In the genomic region with DNA sequence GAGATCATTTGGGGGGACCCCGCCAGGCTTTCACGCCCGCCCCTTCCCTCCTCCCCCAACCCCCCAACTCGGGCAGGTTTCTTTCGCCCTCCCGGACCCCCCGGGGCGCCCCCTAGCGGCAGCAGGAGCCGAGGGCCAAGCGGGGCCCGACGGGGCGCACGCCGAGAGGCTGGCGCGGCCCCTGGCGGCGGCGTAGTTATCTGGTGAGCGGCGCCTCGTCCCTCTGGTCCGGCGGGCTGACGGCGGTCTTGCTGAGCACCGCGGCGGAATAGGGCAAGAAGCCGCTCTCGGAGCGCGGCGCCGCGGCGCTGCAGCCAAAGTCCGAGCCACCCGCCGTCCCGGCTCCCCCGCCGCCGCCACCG, we compare ENCODE assay signal across 8 mouse cellular contexts. TPM values are rescaled to one million over a fixed set of nuclear protein-coding genes. Genes with fewer than 3 reads are reported as not detected.
A peak's percentile ranks its signal among the peaks of the same experiment; 100 is the strongest.
DNase-seq lines count a peak whose midpoint lies in the region; ATAC-seq lines count a peak whose summit lies in the region.

No protein-coding gene starts in this region.

- no peaks in the 10 kb centered on the region for H3K9me3 ChIP-seq in limb, embryonic 10.5 days (replicated peaks)
- no peaks in the 10 kb centered on the region for H3K9me3 ChIP-seq in midbrain, embryonic 13.5 days

- H3K27ac ChIP-seq in limb, embryonic 10.5 days, result peak overlapping the region; percentile 72
- peak overlapping the region; percentile 44 for H3K27ac ChIP-seq in midbrain, embryonic 13.5 days

- 1% methylated on average over 47 of the region's 47 CpGs for WGBS in limb, embryonic 10.5 days
- WGBS in midbrain, embryonic 13.5 days, result under 1% methylated on average over 20 of the region's 47 CpGs

- H3K27me3 ChIP-seq in limb, embryonic 10.5 days (ENCODE audit: low read depth, poor library complexity, severe bottlenecking), result peaks cover 98% of the 10 kb centered on the region
- peaks cover 86% of the 10 kb centered on the region for H3K27me3 ChIP-seq in midbrain, embryonic 13.5 days

- peak overlapping the region; percentile 51 for H3K4me2 ChIP-seq in midbrain, embryonic 13.5 days (replicated peaks)

- peaks cover 43% of the 10 kb centered on the region for H3K4me1 ChIP-seq in limb, embryonic 10.5 days
- peaks cover 10% of the 10 kb centered on the region for H3K4me1 ChIP-seq in midbrain, embryonic 13.5 days (replicated peaks)

- DNase-seq in heart, adult 11 months, result peak; percentile 85
- no peak for DNase-seq in heart, postnatal 36 days
- peak; percentile 79 for DNase-seq in ZHBTc4 (ENCODE audit: low read depth, low spot score)
- peak; percentile 50 to 57 for DNase-seq in gastrocnemius, postnatal 4 days (ENCODE audit: low spot score in 2 of 2)
- peak; percentile 72 for DNase-seq in limb, embryonic 10.5 days (ENCODE audit: low spot score)

- H3K36me3 ChIP-seq in limb, embryonic 10.5 days, result no peaks in the 10 kb centered on the region
- no peaks in the 10 kb centered on the region for H3K36me3 ChIP-seq in midbrain, embryonic 13.5 days

- H3K9ac ChIP-seq in midbrain, embryonic 13.5 days (replicated peaks), result peak overlapping the region; percentile 39; the same call in 1 of the 2 replicates

- ATAC-seq in midbrain, embryonic 13.5 days, result peak; percentile 58
- no peak for ATAC-seq in activated CD4-positive, CD25-positive, alpha-beta regulatory T cell, adult 4 months
- no peak for ATAC-seq in cerebellum, adult (ENCODE audit: insufficient number of reproducible peaks, low FRiP score, low TSS enrichment)

- peak overlapping the region; percentile 51 for H3K4me3 ChIP-seq in limb, embryonic 10.5 days
- peak overlapping the region; percentile 39 for H3K4me3 ChIP-seq in midbrain, embryonic 13.5 days (replicated peaks)

- intact Hi-C loops in heart, postnatal 36 days (cut with DNase I), result no loop called here

RNA-seq across cellular contexts. Expression of a gene that starts 4.0 kb away (rescaled TPM):
- total RNA-seq in heart, postnatal 36 days (2021), result not detected
- under 1 TPM in 1 of 2 experiments, not detected in 1; 0.05 TPM for total RNA-seq in gastrocnemius, postnatal 4 days (2021)
- 0.84 TPM in 1 of 2 replicates, not detected in the other for polyA plus RNA-seq in limb, embryonic 10.5 days (2016; fragmentation: Nextera tagmentation; extraction: Ambion mirVana)
- polyA plus RNA-seq in midbrain, embryonic 13.5 days (2015; fragmentation: Nextera tagmentation; extraction: Ambion mirVana), result 0.62 and 0.89 TPM in 2 replicates
- polyA plus RNA-seq in activated CD4-positive, CD25-positive, alpha-beta regulatory T cell, adult 4 months (2017; shearing (Covaris generic)), result not detected

RNA-seq across cellular contexts. Expression of a gene that starts 12.7 kb away (rescaled TPM):
- not detected for total RNA-seq in heart, postnatal 36 days (2021)
- total RNA-seq in gastrocnemius, postnatal 4 days (2021), result not detected
- polyA plus RNA-seq in limb, embryonic 10.5 days (2016; fragmentation: Nextera tagmentation; extraction: Ambion mirVana), result 9.3 and 17.8 TPM in 2 replicates
- not detected in 2 replicates for polyA plus RNA-seq in midbrain, embryonic 13.5 days (2015; fragmentation: Nextera tagmentation; extraction: Ambion mirVana)
- not detected for polyA plus RNA-seq in activated CD4-positive, CD25-positive, alpha-beta regulatory T cell, adult 4 months (2017; shearing (Covaris generic))

RNA-seq across cellular contexts. Expression of a gene that starts 19.4 kb away (rescaled TPM):
- not detected for total RNA-seq in heart, postnatal 36 days (2021)
- not detected for total RNA-seq in gastrocnemius, postnatal 4 days (2021)
- polyA plus RNA-seq in limb, embryonic 10.5 days (2016; fragmentation: Nextera tagmentation; extraction: Ambion mirVana), result 26.0 and 44.8 TPM in 2 replicates
- polyA plus RNA-seq in midbrain, embryonic 13.5 days (2015; fragmentation: Nextera tagmentation; extraction: Ambion mirVana), result not detected in 2 replicates
- polyA plus RNA-seq in activated CD4-positive, CD25-positive, alpha-beta regulatory T cell, adult 4 months (2017; shearing (Covaris generic)), result not detected

RNA-seq across cellular contexts. Expression of a gene that starts 24.0 kb away (rescaled TPM):
- total RNA-seq in heart, postnatal 36 days (2021), result not detected
- 1 to 10 TPM; 1.1 to 1.5 TPM for total RNA-seq in gastrocnemius, postnatal 4 days (2021)
- 31.0 and 34.6 TPM in 2 replicates for polyA plus RNA-seq in limb, embryonic 10.5 days (2016; fragmentation: Nextera tagmentation; extraction: Ambion mirVana)
- not detected in 2 replicates for polyA plus RNA-seq in midbrain, embryonic 13.5 days (2015; fragmentation: Nextera tagmentation; extraction: Ambion mirVana)
- polyA plus RNA-seq in activated CD4-positive, CD25-positive, alpha-beta regulatory T cell, adult 4 months (2017; shearing (Covaris generic)), result not detected

RNA-seq across cellular contexts. Expression of a gene that starts 36.3 kb away (rescaled TPM):
- total RNA-seq in heart, postnatal 36 days (2021), result under 1 TPM in 1 of 2 experiments, not detected in 1; 0.22 TPM
- 1 to 10 TPM; 3.0 to 4.9 TPM for total RNA-seq in gastrocnemius, postnatal 4 days (2021)
- polyA plus RNA-seq in limb, embryonic 10.5 days (2016; fragmentation: Nextera tagmentation; extraction: Ambion mirVana), result 51.1 and 68.0 TPM in 2 replicates
- polyA plus RNA-seq in midbrain, embryonic 13.5 days (2015; fragmentation: Nextera tagmentation; extraction: Ambion mirVana), result not detected in 2 replicates
- not detected for polyA plus RNA-seq in activated CD4-positive, CD25-positive, alpha-beta regulatory T cell, adult 4 months (2017; shearing (Covaris generic))

Comparison
In these comparisons a context has a peak if more than half of its experiments do, and no peak if none do; other contexts are left out.
1. DNase-seq: peak in heart, adult 11 months (single experiment), ZHBTc4 (single experiment), gastrocnemius, postnatal 4 days (2 of 2) and limb, embryonic 10.5 days (single experiment); none in heart, postnatal 36 days (0 of 2).
2. RNA of a gene that starts 19.4 kb away (polyA plus RNA-seq): 26.0 to 44.8 TPM in limb, embryonic 10.5 days; not detected in midbrain, embryonic 13.5 days and not detected in activated CD4-positive, CD25-positive, alpha-beta regulatory T cell, adult 4 months; every median in the first group is over 10 times any median in the second.